Mouse (Mus musculus) left cerebral cortex, postnatal 4 days (tissue): ENCODE measurements at regions not wholly inside any gene's neighbourhood (a gene's known extent, or its start where the extent isn't known, plus 50 kb on each side); places are given as distances from the start of the nearest gene placed in this dataset.

Source experiments
- DNase-seq: peaks from one replicate; pipeline ENCODE4 v3.0.0-alpha.2; 2022
- intact Hi-C: fragments of 180-260 bp; cut with DNase I; formaldehyde crosslinking; loops from one replicate; pipeline ENCODE4 v1.15.1; 2025

GRCm38 (mm10) chr1:138771307-138772011 is 76.9 kb downstream of the Lhx9 start:
- no peak for DNase-seq
- intact Hi-C loops, result no loop called here

- no peak for DNase-seq
- intact Hi-C loops, result no loop called here
These were observed 85.5 kb downstream of the Lhx9 start for GRCm38 (mm10) chr1:138762876-138763275.

- no peak for DNase-seq
- intact Hi-C loops, result no loop called here
These were observed 90.6 kb downstream of the Lhx9 start for GRCm38 (mm10) chr1:138757777-138758176.

- intact Hi-C loops, result no loop called here
- no peak for DNase-seq
These were observed 113.4 kb upstream of the Nek7 start for GRCm38 (mm10) chr1:138733308-138733707.

GRCm38 (mm10) chr1:138731008-138731407 is 111.1 kb upstream of the Nek7 start:
- intact Hi-C loops, result no loop called here
- no peak for DNase-seq

- intact Hi-C loops, result no loop called here
These were observed 109.3 kb upstream of the Nek7 start for GRCm38 (mm10) chr1:138729089-138729699.

GRCm38 (mm10) chr1:138720728-138721127 is 100.8 kb upstream of the Nek7 start:
- no peak for DNase-seq
- intact Hi-C loops, result no loop called here

More at GRCm38 (mm10) chr1:138729089-138729699, 109.3 kb upstream of the Nek7 start:
- DNase-seq, result no peak

- no peak for DNase-seq
- intact Hi-C loops, result no loop called here
These were observed 99.4 kb upstream of the Nek7 start for GRCm38 (mm10) chr1:138719297-138719696.

- intact Hi-C loops, result no loop called here
These were observed 97.0 kb upstream of the Nek7 start for GRCm38 (mm10) chr1:138716991-138717390.

GRCm38 (mm10) chr1:138715162-138715561 is 95.2 kb upstream of the Nek7 start:
- intact Hi-C loops, result no loop called here

More at GRCm38 (mm10) chr1:138716991-138717390, 97.0 kb upstream of the Nek7 start:
- DNase-seq, result peak; percentile 29

GRCm38 (mm10) chr1:138709229-138709608 is 89.3 kb upstream of the Nek7 start:
- intact Hi-C loops, result no loop called here

More at GRCm38 (mm10) chr1:138715162-138715561, 95.2 kb upstream of the Nek7 start:
- DNase-seq, result no peak

GRCm38 (mm10) chr1:138708507-138709228 is 88.7 kb upstream of the Nek7 start:
- peak; percentile 5 for DNase-seq
- intact Hi-C loops, result no loop called here

More at GRCm38 (mm10) chr1:138709229-138709608, 89.3 kb upstream of the Nek7 start:
- no peak for DNase-seq

- intact Hi-C loops, result no loop called here
- peak; percentile 36 for DNase-seq
These were observed 88.0 kb upstream of the Nek7 start for GRCm38 (mm10) chr1:138707913-138708312.

GRCm38 (mm10) chr1:138703291-138703690 is 83.3 kb upstream of the Nek7 start:
- intact Hi-C loops, result no loop called here

GRCm38 (mm10) chr1:138689234-138689633 is 69.3 kb upstream of the Nek7 start:
- intact Hi-C loops, result no loop called here
- no peak for DNase-seq

More at GRCm38 (mm10) chr1:138703291-138703690, 83.3 kb upstream of the Nek7 start:
- DNase-seq, result no peak

GRCm38 (mm10) chr1:138686746-138687145 is 66.8 kb upstream of the Nek7 start:
- DNase-seq, result peak; percentile 21
- intact Hi-C loops, result no loop called here

GRCm38 (mm10) chr1:138683711-138684110 is 63.8 kb upstream of the Nek7 start:
- no peak for DNase-seq
- intact Hi-C loops, result no loop called here

GRCm38 (mm10) chr1:138681970-138682369 is 62.0 kb upstream of the Nek7 start:
- no peak for DNase-seq

GRCm38 (mm10) chr1:138674199-138674598 is 54.3 kb upstream of the Nek7 start:
- no peak for DNase-seq
- intact Hi-C loops, result no loop called here

More at GRCm38 (mm10) chr1:138681970-138682369, 62.0 kb upstream of the Nek7 start:
- intact Hi-C loops, result no loop called here
